Mouse (Mus musculus) ES-E14 (cell line): ENCODE measurements at regions not wholly inside any gene's neighbourhood (a gene's known extent, or its start where the extent isn't known, plus 50 kb on each side); places are given as distances from the start of the nearest gene placed in this dataset.

Experiments used
- DNase-seq: peaks from one replicate; pipeline ENCODE4 v3.0.0-alpha.2; 2013; ENCODE audit warnings: low read depth, low spot score
- H3K27ac ChIP-seq: 2 replicates; pipeline ENCODE4 v1.5.1; 2012; ENCODE audit warnings: low read depth, mild to moderate bottlenecking, low read length, moderate library complexity, mixed read lengths; ENCODE audit not compliant: poor library complexity, insufficient read depth, severe bottlenecking
- H3K36me3 ChIP-seq: 2 replicates; pipeline ENCODE4 v1.6.1; 2012; ENCODE audit warnings: mild to moderate bottlenecking, low read length, moderate library complexity, mixed read lengths; ENCODE audit not compliant: control insufficient read depth, poor library complexity, insufficient read depth, severe bottlenecking
- H3K4me1 ChIP-seq, 2 experiments: fragments of 150-350 bp in 1 of 2; sonication (generic) in 1 of 2; 2 replicates each; pipeline ENCODE4 v1.6.1; 2012; ENCODE audit warnings: low read length in 2 of 2, mild to moderate bottlenecking in 1 of 2, mixed read lengths in 1 of 2; ENCODE audit not compliant: control insufficient read depth in 2 of 2, insufficient read depth in 2 of 2, poor library complexity in 1 of 2
- H3K4me3 ChIP-seq, 2 experiments: fragments of 150-350 bp in 1 of 2; sonication (generic) in 1 of 2; 2 replicates each; pipeline ENCODE4 v1.5.1; 2012; ENCODE audit warnings: low read length in 2 of 2, low read depth in 1 of 2, mild to moderate bottlenecking in 1 of 2, mixed read lengths in 1 of 2; ENCODE audit not compliant: insufficient read depth in 1 of 2, poor library complexity in 1 of 2, severe bottlenecking in 1 of 2
- H3K9ac ChIP-seq: 2 replicates; pipeline ENCODE4 v1.6.1; 2012; ENCODE audit warnings: low read depth, mild to moderate bottlenecking, low read length, mixed read lengths; ENCODE audit not compliant: poor library complexity, insufficient read depth, severe bottlenecking
- H3K9me3 ChIP-seq: fragments of 150-350 bp; sonication (generic); 2 replicates; pipeline ENCODE4 v1.6.1; 2012; ENCODE audit warnings: low read depth, mild to moderate bottlenecking, low read length; ENCODE audit not compliant: control insufficient read depth, insufficient read depth
- CHD2 ChIP-seq: IDR thresholded peaks from 2 replicates; pipeline ENCODE4 v1.6.1; 2014; ENCODE audit warnings: mild to moderate bottlenecking, low read depth, low read length, inconsistent platforms
- HCFC1 ChIP-seq: IDR thresholded peaks from 2 replicates; pipeline ENCODE4 v1.6.1; 2012; ENCODE audit warnings: low read length, inconsistent platforms, borderline replicate concordance; ENCODE audit not compliant: insufficient read depth
- MAFK ChIP-seq: IDR thresholded peaks from 2 replicates; pipeline ENCODE4 v1.6.1; 2014; ENCODE audit warnings: mild to moderate bottlenecking, low read depth, low read length, inconsistent platforms; ENCODE audit not compliant: insufficient read depth
- ZC3H11A ChIP-seq: IDR thresholded peaks from 2 replicates; pipeline ENCODE4 v1.6.1; 2012; ENCODE audit warnings: low read depth, mild to moderate bottlenecking, inconsistent platforms, low read length, borderline replicate concordance
- ZNF384 ChIP-seq: IDR thresholded peaks from 2 replicates; pipeline ENCODE4 v1.6.1; 2012; ENCODE audit warnings: low read depth, low read length, inconsistent platforms
- in situ Hi-C, 2 experiments: fragments of 600-800 bp; cut with MboI; formaldehyde crosslinking; loops; one replicate each; pipeline ENCODE4 v1.15.1; 2025; ENCODE audit warnings: low sequenced_read_pairs in 2 of 2, inconsistent platforms in 1 of 2; ENCODE audit not compliant: unreplicated experiment in 2 of 2

DNA sequence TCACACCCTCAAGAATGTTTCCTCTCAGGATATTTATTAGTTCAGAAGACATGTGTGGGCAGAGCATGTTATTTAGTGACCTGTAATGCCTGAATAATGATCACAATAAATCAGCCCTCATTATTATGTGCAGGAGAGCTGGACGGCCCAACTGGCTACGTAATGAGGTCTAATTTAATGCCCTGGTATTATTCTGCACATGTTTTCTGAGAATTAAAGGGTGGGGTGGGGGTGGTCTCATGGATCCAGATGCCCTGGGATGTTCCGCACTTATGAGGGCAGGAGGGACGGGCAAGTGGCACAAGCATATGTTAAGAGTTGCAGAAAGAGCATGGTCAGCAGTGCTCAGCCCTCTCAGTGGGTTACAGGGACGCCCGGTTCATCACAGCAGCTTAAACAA lies 339.7 kb upstream of the Npvf start:
- H3K36me3 ChIP-seq = no peaks in the 10 kb centered on the region
- in situ Hi-C loops = no loop called here
- H3K9ac ChIP-seq = no peak overlapping the region
- TF ChIP-seq ZC3H11A (no peak), CHD2 (no peak), MAFK (no peak), HCFC1 (no peak), ZNF384 (no peak)
- H3K9me3 ChIP-seq = no peaks in the 10 kb centered on the region
- no peak overlapping the region for H3K4me3 ChIP-seq
- DNase-seq = no peak
- no peaks in the 10 kb centered on the region for H3K4me1 ChIP-seq
- H3K27ac ChIP-seq = no peak overlapping the region

DNA sequence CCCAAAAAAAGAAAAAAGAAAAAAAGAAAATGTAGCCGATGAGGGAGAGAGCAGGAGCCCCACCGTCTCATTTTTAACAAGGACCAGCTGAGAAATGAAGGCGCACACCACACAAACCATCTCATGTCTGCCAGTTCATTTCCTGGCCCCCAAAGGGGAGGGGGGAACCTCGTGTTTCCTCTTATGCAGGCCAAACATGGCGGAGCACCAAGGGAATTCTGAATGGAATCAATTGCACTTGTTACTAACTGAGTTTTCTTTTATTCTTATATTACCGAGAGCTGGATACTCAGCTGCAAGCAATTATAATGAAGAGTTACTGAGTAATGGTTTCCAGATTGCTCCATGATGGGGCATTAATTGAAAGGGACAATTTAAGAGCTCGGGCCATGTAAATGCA lies 348.5 kb upstream of the Npvf start:
- no peak overlapping the region for H3K27ac ChIP-seq
- in situ Hi-C loops = no loop called here
- no peak for DNase-seq
- H3K36me3 ChIP-seq = no peaks in the 10 kb centered on the region
- H3K9me3 ChIP-seq = no peaks in the 10 kb centered on the region
- no peak overlapping the region for H3K9ac ChIP-seq
- TF ChIP-seq ZNF384 (no peak), HCFC1 (no peak), ZC3H11A (no peak), CHD2 (no peak), MAFK (no peak)
- no peaks in the 10 kb centered on the region for H3K4me1 ChIP-seq
- H3K4me3 ChIP-seq = no peak overlapping the region

DNA sequence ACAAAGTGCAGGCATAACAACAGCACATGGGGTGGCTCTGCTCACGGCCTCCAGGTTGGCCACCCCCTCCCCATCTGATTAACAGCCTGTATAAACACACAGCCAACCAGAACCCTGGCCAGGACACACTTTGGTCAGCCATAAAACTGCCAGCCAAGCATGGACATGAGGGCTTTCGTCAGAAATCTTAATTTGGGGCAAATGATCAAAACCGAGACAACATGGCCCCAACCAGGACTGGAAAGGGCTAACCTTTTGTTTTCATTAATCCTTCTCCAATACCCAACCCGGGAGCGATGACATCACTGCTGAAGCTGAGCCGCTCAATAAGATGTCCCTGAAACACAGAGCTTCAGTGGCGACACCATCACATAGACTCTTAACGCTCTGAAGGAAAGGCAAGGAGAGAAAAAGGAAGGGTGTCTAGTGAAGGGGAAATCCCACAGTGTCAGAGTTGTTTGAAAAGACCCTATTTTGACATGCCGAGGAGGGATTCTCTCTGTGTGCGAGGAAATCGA lies 351.9 kb upstream of the Npvf start:
- no peaks in the 10 kb centered on the region for H3K36me3 ChIP-seq
- no peak overlapping the region for H3K27ac ChIP-seq
- H3K4me1 ChIP-seq = no peaks in the 10 kb centered on the region
- DNase-seq = no peak
- TF ChIP-seq HCFC1 = no peak
- no peak for TF ChIP-seq ZC3H11A
- no peak for TF ChIP-seq MAFK
- TF ChIP-seq ZNF384 = no peak
- no peak for TF ChIP-seq CHD2
- no peak overlapping the region for H3K4me3 ChIP-seq
- no peak overlapping the region for H3K9ac ChIP-seq
- in situ Hi-C loops = no loop called here
- no peaks in the 10 kb centered on the region for H3K9me3 ChIP-seq

DNA sequence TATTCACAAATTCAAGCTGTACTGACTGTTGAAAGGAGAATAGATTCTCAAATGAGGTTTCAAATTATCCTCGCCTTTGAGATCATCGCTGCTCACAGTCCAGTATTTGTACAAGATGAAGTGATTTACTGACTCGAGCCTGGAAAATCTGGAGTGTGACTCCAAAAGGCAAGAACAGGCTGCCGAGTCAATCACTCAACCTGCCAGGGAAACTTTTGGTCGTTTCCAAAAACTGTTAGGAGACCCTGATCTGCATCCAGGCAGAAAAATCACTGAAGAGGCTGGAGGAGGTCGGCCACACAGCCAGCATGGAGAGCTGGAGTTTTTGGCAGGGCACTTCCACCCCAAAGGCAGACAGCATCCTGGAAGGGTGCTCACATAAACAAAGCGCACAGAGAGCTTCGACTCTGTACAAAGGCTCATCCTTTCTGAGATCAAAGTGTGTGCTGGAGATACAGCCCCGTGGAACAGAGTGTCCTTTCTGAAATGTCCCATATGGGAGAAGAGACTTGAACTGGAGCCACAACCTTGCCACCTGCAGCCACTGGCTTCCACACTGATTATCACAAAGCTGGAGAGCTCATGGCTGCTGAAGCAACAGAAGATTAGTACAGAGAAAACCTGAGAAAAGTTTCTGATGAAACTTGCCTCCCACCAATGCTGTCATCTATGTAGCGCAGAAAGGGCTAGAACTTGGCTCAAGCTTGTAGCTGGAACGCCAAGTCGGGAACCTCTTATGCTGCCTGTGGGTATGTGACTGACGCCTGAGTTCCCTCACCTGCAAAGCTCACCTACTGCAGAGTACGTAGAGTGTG lies 355.5 kb upstream of the Npvf start:
- no peaks in the 10 kb centered on the region for H3K4me1 ChIP-seq
- H3K9ac ChIP-seq = no peak overlapping the region
- H3K9me3 ChIP-seq = no peaks in the 10 kb centered on the region
- TF ChIP-seq HCFC1 (no peak), CHD2 (no peak), ZNF384 (no peak), ZC3H11A (no peak), MAFK (no peak)
- no peak overlapping the region for H3K27ac ChIP-seq
- in situ Hi-C loops = no loop called here
- H3K36me3 ChIP-seq = no peaks in the 10 kb centered on the region
- no peak for DNase-seq
- no peak overlapping the region for H3K4me3 ChIP-seq

DNA sequence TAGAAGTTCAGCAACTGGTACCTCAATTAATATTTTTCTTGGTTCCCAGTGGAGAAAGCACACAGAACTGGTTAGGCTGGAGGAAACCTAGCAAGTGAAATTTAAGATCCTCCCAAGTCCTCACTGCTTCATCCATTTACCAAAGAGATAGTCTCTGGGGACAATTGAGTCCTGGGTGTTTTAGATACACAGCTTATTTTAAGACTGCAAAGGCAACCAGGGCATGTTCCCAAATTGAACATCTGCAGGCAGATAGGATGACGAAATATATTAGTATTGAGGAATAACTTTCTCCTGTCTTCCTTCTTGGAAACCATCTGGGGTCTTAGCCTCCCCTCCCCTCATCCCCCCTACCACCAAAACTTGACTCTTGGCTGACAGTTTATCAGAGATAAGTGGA lies 356.3 kb upstream of the Npvf start:
- Histone ChIP-seq H3K4me3 (no peak overlapping the region), H3K27ac (no peak overlapping the region), H3K4me1 (no peaks in the 10 kb centered on the region), H3K36me3 (no peaks in the 10 kb centered on the region), H3K9ac (no peak overlapping the region), H3K9me3 (no peaks in the 10 kb centered on the region)
- TF ChIP-seq ZC3H11A = no peak
- TF ChIP-seq CHD2 = no peak
- no peak for TF ChIP-seq HCFC1
- TF ChIP-seq ZNF384 = no peak
- TF ChIP-seq MAFK = no peak
- no peak for DNase-seq
- in situ Hi-C loops = no loop called here
